Mouse (Mus musculus) liver, embryonic 14.5 days (tissue): ENCODE measurements around the gene Otc. TPM values are rescaled to one million over a fixed set of nuclear protein-coding genes. Genes with fewer than 3 reads are reported as not detected.

Experiments
- ATAC-seq: fragments of 200-750 bp; cut with Nextera tagmentation; 2 replicates; pipeline ENCODE4 v1.8.0; 2017; ENCODE audit warnings: moderate number of reproducible peaks, mild to moderate bottlenecking, moderate library complexity; ENCODE audit not compliant: insufficient read depth
- DNase-seq, 3 experiments: peaks; one replicate each; pipeline ENCODE4 v3.0.0-alpha.2; 2012 to 2013; ENCODE audit warnings: low read depth in 3 of 3, low spot score in 3 of 3
- H3K27ac ChIP-seq: fragments of 300-500 bp; sonication (generic); 2 replicates; pipeline ENCODE4 v1.5.1; 2014; ENCODE audit warnings: moderate library complexity, mild to moderate bottlenecking, control low read depth, inconsistent platforms
- H3K27me3 ChIP-seq: fragments of 300-500 bp; sonication (generic); 2 replicates; pipeline ENCODE4 v1.6.1; 2014; ENCODE audit warnings: mild to moderate bottlenecking, low read length, moderate library complexity; ENCODE audit not compliant: control insufficient read depth, insufficient read depth
- H3K36me3 ChIP-seq: fragments of 300-500 bp; sonication (generic); replicated peaks from 2 replicates; pipeline ENCODE4 v1.6.1; 2014; ENCODE audit warnings: low read depth; ENCODE audit not compliant: control insufficient read depth, insufficient read depth
- H3K4me1 ChIP-seq, 2 experiments: fragments of 200-500 bp in 1 of 2; fragments of 300-500 bp in 1 of 2; sonication (generic) in 1 of 2; replicated peaks; 2 replicates each; pipeline ENCODE4 v1.6.1; 2012 to 2014; ENCODE audit warnings: antibody characterized with exemption in 1 of 2, inconsistent platforms in 1 of 2, low read length in 1 of 2; ENCODE audit not compliant: control insufficient read depth in 2 of 2, insufficient read depth in 2 of 2
- H3K4me2 ChIP-seq: fragments of 300-500 bp; sonication (generic); 2 replicates; pipeline ENCODE4 v1.6.1; 2014; ENCODE audit warnings: low read depth, mild to moderate bottlenecking, control low read depth, moderate library complexity
- H3K4me3 ChIP-seq, 2 experiments: fragments of 200-500 bp in 1 of 2; fragments of 300-500 bp in 1 of 2; sonication (generic) in 1 of 2; 2 replicates each; pipeline ENCODE4 v1.5.1; 2012 to 2014; ENCODE audit warnings: low read depth in 2 of 2, low read length in 2 of 2, mild to moderate bottlenecking in 2 of 2, control low read depth in 1 of 2, inconsistent platforms in 1 of 2, moderate library complexity in 1 of 2; ENCODE audit not compliant: insufficient read depth in 1 of 2
- H3K9ac ChIP-seq: fragments of 300-500 bp; sonication (generic); replicated peaks from 2 replicates; pipeline ENCODE4 v1.6.1; 2014; ENCODE audit warnings: mild to moderate bottlenecking, control low read depth, moderate library complexity
- H3K9me3 ChIP-seq: fragments of 300-500 bp; sonication (generic); 2 replicates; pipeline ENCODE4 v1.6.1; 2016; ENCODE audit warnings: low read length, mixed read lengths; ENCODE audit not compliant: control insufficient read depth
- CTCF ChIP-seq: IDR thresholded peaks from 2 replicates; pipeline ENCODE4 v1.5.1; 2016; ENCODE audit warnings: antibody characterized with exemption, low read depth, control low read depth
- EP300 ChIP-seq: IDR thresholded peaks from 2 replicates; pipeline ENCODE4 v1.6.1; 2016; ENCODE audit warnings: antibody characterized with exemption, low read depth
- WGBS: fragments of 180-500 bp; shearing (Covaris S2); extraction: QIAGEN DNeasy Blood & Tissue Kit; methylation state at CpG from one replicate; pipeline ENCODE4 v1.1.7; 2014; ENCODE audit not compliant: insufficient replicate concordance; 5-methylcytosine and 5-hydroxymethylcytosine counted together
- polyA plus RNA-seq, 2 experiments: library from polyadenylated mRNA; depleted of rRNA in 1 of 2; stranded (reverse) in 1 of 2; unstranded in 1 of 2; fragments of >200 nt; fragmentation: Nextera tagmentation in 1 of 2; extraction: Ambion mirVana in 1 of 2; gene quantifications; 2 replicates each; pipeline versions ENCODE4 v1.2.1 to v1.2.3; 2012 to 2014

Otc gene
- 12.3 and 17.7 TPM in 2 replicates for polyA plus RNA-seq (2012; rRNA removed)
- 36.5 and 42.9 TPM in 2 replicates for polyA plus RNA-seq (2014; fragmentation: Nextera tagmentation; extraction: Ambion mirVana)

- Histone ChIP-seq H3K27ac (no peak within 1 kb of the TSS), H3K4me2 (no peak within 1 kb of the TSS; the same call in 1 of the 2 replicates), H3K36me3 (no peaks in the 10 kb centered on the region), H3K4me1 (no peaks in the 10 kb centered on the region), H3K4me3 (peak within 1 kb of the TSS in 1 of 2 experiments; percentile 14; a peak in 2 of 4 replicates), H3K9me3 (no peaks in the 10 kb centered on the region), H3K9ac (no peak within 1 kb of the TSS), H3K27me3 (no peaks in the 10 kb centered on the region)
- WGBS: 43% methylated on average over 2 of the region's 2 CpGs
- ATAC-seq (peak; percentile 51; the same call in 1 of the 2 replicates), DNase-seq (no peak)
- TF ChIP-seq CTCF: no peak
Observed at GRCm38 (mm10) chrX:10251852-10252504, at the start of gene Otc. TSS of gene Otc (plus strand) at chrX:10252305.

- no peaks in the 10 kb centered on the region for H3K9me3 ChIP-seq
- H3K27ac ChIP-seq: no peak overlapping the region
- no peak overlapping the region for H3K9ac ChIP-seq
- WGBS: 59% methylated on average over 5 of the region's 5 CpGs
- no peak overlapping the region for H3K4me3 ChIP-seq
- no peaks in the 10 kb centered on the region for H3K27me3 ChIP-seq
- no peaks in the 10 kb centered on the region for H3K4me1 ChIP-seq
- TF ChIP-seq EP300 (no peak), CTCF (no peak)
- H3K4me2 ChIP-seq: no peak overlapping the region
- no peaks in the 10 kb centered on the region for H3K36me3 ChIP-seq
- ATAC-seq: no peak
- DNase-seq: no peak
Observed at GRCm38 (mm10) chrX:10205937-10206336, 46.2 kb upstream of the Otc start.

GRCm38 (mm10) chrX:10215972-10216371 is 36.1 kb upstream of the Otc start:
- Histone ChIP-seq H3K27ac (no peak overlapping the region), H3K36me3 (no peaks in the 10 kb centered on the region), H3K4me1 (peaks cover 0 to 2% of the 10 kb centered on the region in 2 experiments; a peak in 1 of 4 replicates), H3K27me3 (no peaks in the 10 kb centered on the region), H3K4me2 (peak overlapping the region; percentile 57), H3K9ac (peak overlapping the region; percentile 59), H3K9me3 (no peaks in the 10 kb centered on the region), H3K4me3 (peak overlapping the region; percentile 66 to 91)
- ATAC-seq (no peak; the same call in 1 of the 2 replicates), DNase-seq (peak in 2 of 3 experiments; percentile 18 to 29)
- WGBS: 15% methylated on average over 16 of the region's 16 CpGs
- TF ChIP-seq CTCF: no peak
- TF ChIP-seq EP300: no peak

GRCm38 (mm10) chrX:10216410-10216949 is 35.6 kb upstream of the Otc start, which contains the start of gene Rpgr:
TSS of gene Rpgr (minus strand) at chrX:10216920.
- Histone ChIP-seq H3K27me3 (no peaks in the 10 kb centered on the region), H3K9me3 (no peaks in the 10 kb centered on the region), H3K9ac (peak within 1 kb of the TSS; percentile 59), H3K4me3 (peak within 1 kb of the TSS; percentile 66 to 91), H3K4me1 (peaks cover 0 to 2% of the 10 kb centered on the region in 2 experiments; a peak in 1 of 4 replicates), H3K27ac (no peak within 1 kb of the TSS), H3K36me3 (no peaks in the 10 kb centered on the region), H3K4me2 (peak within 1 kb of the TSS; percentile 57)
- 14% methylated on average over 44 of the region's 47 CpGs for WGBS
- DNase-seq (peak; percentile 63 to 74 (median 72)), ATAC-seq (peak; percentile 99)
- TF ChIP-seq CTCF (peak; percentile 89), EP300 (no peak)

- no peak overlapping the region for H3K27ac ChIP-seq
- H3K36me3 ChIP-seq: no peaks in the 10 kb centered on the region
- 51% methylated on average over 6 of the region's 6 CpGs for WGBS
- H3K4me2 ChIP-seq: no peak overlapping the region
- H3K4me1 ChIP-seq: peaks cover 0 to 2% of the 10 kb centered on the region in 2 experiments; a peak in 1 of 4 replicates
- no peak for ATAC-seq
- no peak overlapping the region for H3K4me3 ChIP-seq
- H3K9ac ChIP-seq: no peak overlapping the region
- H3K9me3 ChIP-seq: no peaks in the 10 kb centered on the region
- H3K27me3 ChIP-seq: no peaks in the 10 kb centered on the region
- TF ChIP-seq CTCF (no peak), EP300 (no peak)
- no peak for DNase-seq
Observed at GRCm38 (mm10) chrX:10219281-10219680, 32.8 kb upstream of the Otc start.
